Mouse (Mus musculus): ENCODE measurements around the gene Stx3. TPM values are rescaled to one million over a fixed set of nuclear protein-coding genes. Genes with fewer than 3 reads are reported as not detected.

Stx3 gene
- polyA plus RNA-seq, 1 experiment from 2014 or later = 4.9 TPM

GRCm38 (mm10) chr19:11817586-11817985 lies 1.6 kb downstream of the Stx3 start:
- Histone ChIP-seq H3K27ac (no peak overlapping the region), H3K27me3 (replicated peaks) (peaks cover 43% of the 10 kb centered on the region), H3K9ac (no peak overlapping the region), H3K36me3 (no peaks in the 10 kb centered on the region), H3K9me3 (no peaks in the 10 kb centered on the region), H3K4me3 (no peak overlapping the region), H3K4me1 (peaks cover 11% of the 10 kb centered on the region), H3K4me2 (replicated peaks) (peak overlapping the region; percentile 98; the same call in 1 of the 2 replicates)
- ATAC-seq (ENCODE audit: low FRiP score, low read depth) = no peak
- WGBS = 8% methylated on average over 5 of the region's 5 CpGs

GRCm38 (mm10) chr19:11816706-11817105 lies 2.5 kb downstream of the Stx3 start:
- no peaks in the 10 kb centered on the region for H3K36me3 ChIP-seq
- no peak overlapping the region for H3K9ac ChIP-seq
- no peaks in the 10 kb centered on the region for H3K9me3 ChIP-seq
- no peak overlapping the region for H3K4me2 ChIP-seq (replicated peaks)
- no peak overlapping the region for H3K4me3 ChIP-seq
- no peak for ATAC-seq (ENCODE audit: low FRiP score, low read depth)
- H3K4me1 ChIP-seq = peaks cover 11% of the 10 kb centered on the region
- WGBS = 24% methylated on average over 6 of the region's 6 CpGs
- no peak overlapping the region for H3K27ac ChIP-seq
- H3K27me3 ChIP-seq (replicated peaks) = peaks cover 43% of the 10 kb centered on the region

GRCm38 (mm10) chr19:11814742-11815333 lies 4.4 kb downstream of the Stx3 start:
- Histone ChIP-seq H3K36me3 (no peaks in the 10 kb centered on the region), H3K9ac (no peak overlapping the region), H3K27ac (no peak overlapping the region), H3K9me3 (no peaks in the 10 kb centered on the region), H3K27me3 (replicated peaks) (peaks cover 38% of the 10 kb centered on the region), H3K4me2 (replicated peaks) (no peak overlapping the region), H3K4me1 (peaks cover 10% of the 10 kb centered on the region), H3K4me3 (no peak overlapping the region)
- 73% methylated on average over 6 of the region's 6 CpGs for WGBS
- ATAC-seq (ENCODE audit: low FRiP score, low read depth) = no peak

- Histone ChIP-seq H3K4me3 (no peak overlapping the region), H3K27ac (no peak overlapping the region), H3K4me2 (replicated peaks) (no peak overlapping the region), H3K4me1 (peaks cover 6% of the 10 kb centered on the region; the same call in 1 of the 2 replicates), H3K9me3 (no peaks in the 10 kb centered on the region), H3K27me3 (replicated peaks) (peaks cover 27% of the 10 kb centered on the region), H3K36me3 (no peaks in the 10 kb centered on the region), H3K9ac (no peak overlapping the region)
- no peak for ATAC-seq (ENCODE audit: low FRiP score, low read depth)
- 16% methylated on average over 8 of the region's 8 CpGs for WGBS
Observed at GRCm38 (mm10) chr19:11813649-11814048, 5.6 kb downstream of the Stx3 start.

GRCm38 (mm10) chr19:11813136-11813535 lies 6.1 kb downstream of the Stx3 start:
- ATAC-seq (ENCODE audit: low FRiP score, low read depth) = no peak
- no peak overlapping the region for H3K27ac ChIP-seq
- no peaks in the 10 kb centered on the region for H3K36me3 ChIP-seq
- 89% methylated on average over 4 of the region's 4 CpGs for WGBS
- peaks cover 2% of the 10 kb centered on the region; the same call in 1 of the 2 replicates for H3K4me1 ChIP-seq
- no peak overlapping the region for H3K4me2 ChIP-seq (replicated peaks)
- no peak overlapping the region for H3K4me3 ChIP-seq
- peaks cover 21% of the 10 kb centered on the region for H3K27me3 ChIP-seq (replicated peaks)
- H3K9me3 ChIP-seq = no peaks in the 10 kb centered on the region
- H3K9ac ChIP-seq = no peak overlapping the region

GRCm38 (mm10) chr19:11811688-11812365 lies 7.4 kb downstream of the Stx3 start:
- no peak overlapping the region for H3K9ac ChIP-seq
- H3K4me2 ChIP-seq (replicated peaks) = no peak overlapping the region
- H3K4me1 ChIP-seq = no peaks in the 10 kb centered on the region
- 58% methylated on average over 5 of the region's 5 CpGs for WGBS
- no peak overlapping the region for H3K27ac ChIP-seq
- peak; percentile 86 for ATAC-seq (ENCODE audit: low FRiP score, low read depth)
- no peaks in the 10 kb centered on the region for H3K36me3 ChIP-seq
- H3K4me3 ChIP-seq = no peak overlapping the region
- H3K27me3 ChIP-seq (replicated peaks) = peaks cover 10% of the 10 kb centered on the region
- no peaks in the 10 kb centered on the region for H3K9me3 ChIP-seq

- H3K4me2 ChIP-seq (replicated peaks) = no peak overlapping the region
- H3K4me3 ChIP-seq = no peak overlapping the region
- ATAC-seq (ENCODE audit: low FRiP score, low read depth) = no peak
- H3K9me3 ChIP-seq = no peaks in the 10 kb centered on the region
- peaks cover 2% of the 10 kb centered on the region for H3K27me3 ChIP-seq (replicated peaks)
- no peaks in the 10 kb centered on the region for H3K36me3 ChIP-seq
- H3K9ac ChIP-seq = no peak overlapping the region
- WGBS = 89% methylated on average over 1 of the region's 1 CpGs
- no peaks in the 10 kb centered on the region for H3K4me1 ChIP-seq
- H3K27ac ChIP-seq = no peak overlapping the region
Observed at GRCm38 (mm10) chr19:11810856-11811255, 8.3 kb downstream of the Stx3 start.

GRCm38 (mm10) chr19:11810003-11810758 lies 9.0 kb downstream of the Stx3 start:
- 84% methylated on average over 5 of the region's 5 CpGs for WGBS
- Histone ChIP-seq H3K27me3 (replicated peaks) (no peaks in the 10 kb centered on the region), H3K9ac (no peak overlapping the region), H3K4me3 (no peak overlapping the region), H3K36me3 (no peaks in the 10 kb centered on the region), H3K27ac (no peak overlapping the region), H3K9me3 (no peaks in the 10 kb centered on the region), H3K4me1 (no peaks in the 10 kb centered on the region), H3K4me2 (replicated peaks) (no peak overlapping the region)
- no peak for ATAC-seq (ENCODE audit: low FRiP score, low read depth)

GRCm38 (mm10) chr19:11808452-11808851 lies 10.8 kb downstream of the Stx3 start:
- Histone ChIP-seq H3K36me3 (no peaks in the 10 kb centered on the region), H3K9me3 (no peaks in the 10 kb centered on the region), H3K4me3 (no peak overlapping the region), H3K27ac (no peak overlapping the region), H3K4me1 (no peaks in the 10 kb centered on the region), H3K4me2 (replicated peaks) (no peak overlapping the region), H3K27me3 (replicated peaks) (no peaks in the 10 kb centered on the region), H3K9ac (no peak overlapping the region)
- no peak for ATAC-seq (ENCODE audit: low FRiP score, low read depth)
- WGBS = 89% methylated on average over 2 of the region's 2 CpGs

GRCm38 (mm10) chr19:11807822-11808221 lies 11.4 kb downstream of the Stx3 start:
- H3K9me3 ChIP-seq = no peaks in the 10 kb centered on the region
- no peaks in the 10 kb centered on the region for H3K4me1 ChIP-seq
- H3K9ac ChIP-seq = no peak overlapping the region
- no peak for ATAC-seq (ENCODE audit: low FRiP score, low read depth)
- no peaks in the 10 kb centered on the region for H3K27me3 ChIP-seq (replicated peaks)
- H3K4me3 ChIP-seq = no peak overlapping the region
- H3K4me2 ChIP-seq (replicated peaks) = no peak overlapping the region
- 55% methylated on average over 6 of the region's 6 CpGs for WGBS
- no peak overlapping the region for H3K27ac ChIP-seq
- no peaks in the 10 kb centered on the region for H3K36me3 ChIP-seq

GRCm38 (mm10) chr19:11807251-11807650 lies 12.0 kb downstream of the Stx3 start:
- H3K4me3 ChIP-seq = no peak overlapping the region
- H3K4me1 ChIP-seq = no peaks in the 10 kb centered on the region
- H3K27ac ChIP-seq = no peak overlapping the region
- no peak overlapping the region for H3K9ac ChIP-seq
- H3K4me2 ChIP-seq (replicated peaks) = no peak overlapping the region
- ATAC-seq (ENCODE audit: low FRiP score, low read depth) = no peak
- no peaks in the 10 kb centered on the region for H3K9me3 ChIP-seq
- H3K27me3 ChIP-seq (replicated peaks) = no peaks in the 10 kb centered on the region
- WGBS = 68% methylated on average over 2 of the region's 2 CpGs
- no peaks in the 10 kb centered on the region for H3K36me3 ChIP-seq

GRCm38 (mm10) chr19:11804423-11804822 lies 14.8 kb downstream of the Stx3 start:
- Histone ChIP-seq H3K9ac (no peak overlapping the region), H3K36me3 (no peaks in the 10 kb centered on the region), H3K4me1 (no peaks in the 10 kb centered on the region), H3K4me3 (no peak overlapping the region), H3K4me2 (replicated peaks) (no peak overlapping the region), H3K27ac (no peak overlapping the region), H3K9me3 (no peaks in the 10 kb centered on the region), H3K27me3 (replicated peaks) (no peaks in the 10 kb centered on the region)
- ATAC-seq (ENCODE audit: low FRiP score, low read depth) = no peak
- 44% methylated on average over 1 of the region's 1 CpGs for WGBS
